Mouse (Mus musculus) regulatory T cell (primary cell): ENCODE results near the gene Fgfr2.
"Not testable (repeated sequence)": the region's sequence is repeated elsewhere in the genome, so short reads cannot be mapped to it uniquely, and the experiment has no call there.

Experiments
- in situ Hi-C: fragments of 300-600 bp; cut with MboI, MseI; formaldehyde crosslinking; loops from one replicate; pipeline ENCODE4 v1.15.1; 2025; ENCODE audit warnings: high pct_unique_total_duplicates

Gene Fgfr2

DNA sequence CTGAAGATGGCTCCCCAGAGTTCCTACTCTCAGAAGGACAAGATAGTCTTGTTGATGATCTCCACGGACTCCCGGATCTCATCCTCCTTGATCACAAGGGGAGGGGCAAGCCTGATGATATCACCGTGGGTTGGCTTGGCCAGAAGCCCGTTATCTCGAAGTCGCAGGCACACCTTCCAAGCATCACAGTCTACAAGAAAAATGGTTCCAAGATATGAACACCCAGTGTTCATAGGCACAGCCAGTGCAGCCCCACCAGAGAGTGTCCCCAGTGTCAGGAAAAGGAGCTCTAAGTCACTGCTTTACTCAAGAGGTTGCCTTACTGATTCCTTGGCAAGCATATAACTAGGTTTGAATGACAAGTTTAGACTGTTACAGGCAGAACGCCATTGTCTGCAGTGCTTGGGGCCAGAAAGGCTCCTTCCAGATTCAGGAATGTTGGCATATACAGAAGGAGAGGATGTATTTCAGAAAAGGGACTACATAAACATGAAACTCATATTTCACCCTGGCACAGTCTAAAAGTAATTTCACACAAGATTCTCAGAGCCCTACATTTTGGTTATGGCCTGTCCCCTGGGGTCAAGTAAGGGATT lies 564.9 kb downstream of the Fgfr2 start:
- in situ Hi-C loops: no loop called here

DNA sequence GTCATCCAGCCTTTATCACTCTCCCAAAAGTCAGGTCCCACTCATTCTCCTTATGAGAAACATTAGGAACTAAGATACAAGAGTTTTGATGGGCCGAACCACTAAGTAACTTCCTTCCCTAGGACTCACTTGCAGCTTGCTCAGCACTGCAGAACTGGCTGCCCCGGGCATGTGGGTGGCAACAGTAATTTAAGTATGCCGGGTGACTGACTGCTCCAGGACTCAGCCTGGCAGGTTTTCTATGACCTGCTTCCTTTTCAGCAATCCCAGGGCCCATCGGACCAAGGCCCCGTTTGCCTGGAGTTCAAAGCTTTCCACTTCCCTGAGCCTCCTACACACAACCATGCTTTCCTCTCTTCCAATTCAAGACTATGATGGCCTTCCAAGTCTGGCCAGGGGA lies 566.6 kb downstream of the Fgfr2 start:
- in situ Hi-C loops: no loop called here

DNA sequence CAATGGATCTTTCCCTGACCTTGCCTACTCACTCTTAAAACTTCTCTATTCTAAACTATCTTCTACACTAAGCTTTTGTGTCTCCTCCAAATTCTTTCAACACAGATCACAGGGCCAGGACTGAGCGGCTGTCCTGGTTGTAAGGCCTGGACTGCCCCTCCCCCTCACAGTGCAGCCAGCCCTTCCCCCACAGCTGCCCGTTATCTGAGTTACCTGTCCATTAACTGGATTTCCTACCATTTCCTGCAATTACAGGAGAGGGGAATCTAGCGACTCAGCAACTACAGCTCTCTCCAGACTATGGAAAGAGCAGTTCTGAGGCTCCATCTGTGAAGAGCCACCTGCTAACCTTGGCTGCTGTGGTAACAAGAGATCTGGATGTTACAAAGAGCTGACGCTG lies 567.2 kb downstream of the Fgfr2 start:
- in situ Hi-C loops: no loop called here

DNA sequence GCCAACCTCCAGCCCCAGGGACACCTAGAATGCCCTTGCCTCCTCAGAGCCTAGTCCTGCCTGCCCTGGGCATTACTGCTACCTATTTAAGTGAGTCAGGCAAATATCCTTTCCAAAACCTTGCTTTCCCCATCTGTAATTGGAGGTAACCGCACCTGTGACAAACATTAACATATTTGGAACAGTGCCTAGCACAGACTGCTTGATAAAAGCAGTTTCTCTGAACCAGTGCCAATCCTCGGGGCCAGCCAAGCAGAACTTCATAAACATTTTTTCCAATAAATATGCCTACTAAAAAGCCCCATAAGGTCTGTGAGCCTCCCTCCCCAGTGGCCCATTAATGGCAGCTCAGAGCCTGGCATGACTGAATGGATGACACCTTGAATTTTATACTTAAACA lies 569.1 kb downstream of the Fgfr2 start:
- in situ Hi-C loops: no loop called here

DNA sequence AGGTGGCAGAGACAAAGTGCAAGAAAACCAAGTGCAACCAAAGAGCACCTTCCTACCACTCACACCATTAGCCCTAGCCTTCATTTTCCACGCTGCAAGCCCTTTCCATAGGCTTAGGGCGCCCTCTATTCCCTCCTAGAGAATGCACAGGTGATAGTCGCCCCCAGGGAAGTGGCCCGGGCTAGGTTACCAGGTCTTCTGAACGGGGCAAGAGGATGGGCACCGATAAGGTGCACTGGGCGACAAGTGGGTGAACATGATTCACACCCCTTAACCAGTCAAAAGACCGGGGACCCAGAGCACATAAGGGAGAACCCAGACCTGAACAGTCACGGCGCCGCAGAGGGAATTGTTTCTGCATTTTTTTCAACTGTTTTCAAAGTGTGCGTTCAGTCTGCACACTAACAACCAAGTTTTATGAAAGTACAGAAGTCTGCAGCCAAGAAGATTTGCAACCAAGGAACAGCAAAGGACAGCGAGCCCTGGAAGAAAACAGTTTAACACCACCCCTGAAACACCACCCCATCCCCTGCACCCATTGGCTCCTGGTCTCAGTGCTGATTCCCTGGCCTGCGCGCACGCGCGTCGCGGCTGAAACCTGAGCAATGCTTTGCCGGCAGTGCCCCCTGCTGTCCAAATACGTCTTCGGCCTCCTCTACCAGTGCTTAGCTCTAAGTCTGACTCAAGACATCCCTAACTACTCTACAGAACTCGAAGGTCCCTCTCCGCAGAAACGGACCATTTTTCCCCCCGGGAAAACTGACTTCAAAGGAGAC lies 571.6 kb downstream of the Fgfr2 start:
- in situ Hi-C loops: no loop called here

DNA sequence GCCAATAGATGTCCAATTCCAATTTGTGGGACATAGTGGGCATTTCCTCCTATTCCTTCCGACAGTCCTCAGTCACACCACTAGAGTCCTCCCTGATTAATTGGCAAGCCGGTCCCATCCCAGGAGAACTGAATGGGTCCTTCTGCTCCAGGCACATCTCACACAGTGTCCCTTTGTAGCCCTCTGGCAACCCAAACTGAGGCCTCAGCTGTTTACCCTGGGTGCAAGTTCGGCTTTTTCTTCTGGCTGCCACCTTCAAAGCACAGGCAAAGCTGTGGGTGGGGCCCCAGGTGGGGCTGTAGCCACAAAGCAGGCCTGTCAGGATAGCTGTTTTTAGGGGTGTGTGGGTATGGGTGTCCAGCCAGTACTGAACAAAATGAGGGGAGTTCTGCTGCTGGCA lies 576.0 kb downstream of the Fgfr2 start:
- in situ Hi-C loops: no loop called here

DNA sequence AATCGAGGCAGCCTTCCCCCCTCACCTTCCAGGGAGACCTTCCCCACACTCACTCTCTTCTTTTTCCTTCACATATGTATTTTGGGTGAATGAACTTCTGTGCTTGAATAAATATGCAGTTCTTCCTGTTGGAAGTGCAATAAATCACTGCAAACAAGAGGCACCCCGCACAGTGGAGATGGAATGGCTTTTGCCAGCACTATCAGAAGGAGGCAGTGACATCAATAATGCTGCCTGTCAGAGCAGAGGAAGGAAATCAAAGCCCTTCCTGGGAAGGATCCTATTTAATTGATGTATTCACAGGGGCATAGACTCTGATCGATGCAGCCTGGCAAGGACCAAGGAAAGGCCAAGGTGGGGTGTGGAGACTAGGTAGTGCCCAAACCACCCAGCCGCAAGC lies 580.7 kb downstream of the Fgfr2 start:
- in situ Hi-C loops: loop anchor here (5.0 kb wide), 1 partner anchor 310 kb away; no protein-coding TSS in a partner anchor

DNA sequence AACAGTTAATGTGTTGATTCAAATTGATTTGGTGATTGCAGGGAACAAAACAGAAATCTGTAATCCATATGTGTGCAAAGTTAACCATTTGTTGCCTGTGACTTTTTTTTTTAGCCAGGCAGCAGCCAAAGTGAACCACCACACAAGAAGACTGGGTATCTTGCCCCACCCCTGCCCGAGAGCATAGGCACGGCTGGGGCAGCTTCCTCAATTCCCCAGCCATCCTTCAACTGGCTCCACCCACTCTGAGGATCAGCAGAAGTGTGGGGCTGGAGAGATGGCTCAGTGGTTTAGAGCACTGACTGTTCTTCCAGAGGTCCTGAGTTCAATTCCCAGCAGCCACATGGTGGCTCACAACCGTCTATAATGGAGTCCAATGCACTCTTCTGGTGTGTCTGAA lies 581.6 kb downstream of the Fgfr2 start:
- in situ Hi-C loops: loop anchor here (5.0 kb wide), 1 partner anchor 309 kb away; no protein-coding TSS in a partner anchor

DNA sequence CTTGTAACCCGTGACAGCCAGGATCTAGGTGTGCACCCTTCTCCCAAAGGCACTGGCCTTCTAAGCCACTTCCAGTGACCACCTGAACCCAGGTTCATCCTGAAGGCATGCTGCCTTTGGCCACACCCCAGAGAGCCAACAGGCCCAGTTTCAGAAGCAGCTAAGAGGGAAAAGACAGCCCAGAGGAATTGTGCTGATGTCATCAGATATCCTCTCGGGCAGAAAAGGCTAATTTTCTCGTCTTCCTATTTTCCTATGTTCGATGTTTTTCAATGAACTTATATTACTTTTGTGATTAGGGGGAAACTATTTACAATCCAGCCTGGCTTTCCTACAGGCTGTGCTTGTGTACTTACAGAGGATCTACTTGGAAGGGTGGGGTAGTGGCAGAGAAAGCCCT lies 582.6 kb downstream of the Fgfr2 start:
- in situ Hi-C loops: loop anchor here (5.0 kb wide), 1 partner anchor 308 kb away; no protein-coding TSS in a partner anchor

DNA sequence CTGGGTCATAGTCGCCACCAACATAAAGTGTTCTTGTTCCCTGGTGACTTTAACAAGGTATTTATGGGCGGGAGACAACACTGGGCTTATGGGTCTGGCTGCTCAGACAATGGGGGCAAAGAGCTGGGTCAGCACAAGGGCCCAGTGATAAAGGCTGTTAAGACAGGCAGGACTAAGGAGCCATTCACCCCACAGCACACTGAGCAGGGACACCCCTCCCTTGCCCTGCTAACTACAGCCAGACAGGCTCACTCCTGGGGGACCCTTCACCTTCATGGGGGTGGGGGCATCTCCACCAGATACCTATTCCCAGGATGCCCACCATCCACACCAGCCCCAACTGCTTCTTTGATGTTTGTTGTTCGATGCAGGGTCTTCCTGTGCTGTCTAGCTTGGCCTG lies 593.9 kb downstream of the Fgfr2 start:
- in situ Hi-C loops: no loop called here

DNA sequence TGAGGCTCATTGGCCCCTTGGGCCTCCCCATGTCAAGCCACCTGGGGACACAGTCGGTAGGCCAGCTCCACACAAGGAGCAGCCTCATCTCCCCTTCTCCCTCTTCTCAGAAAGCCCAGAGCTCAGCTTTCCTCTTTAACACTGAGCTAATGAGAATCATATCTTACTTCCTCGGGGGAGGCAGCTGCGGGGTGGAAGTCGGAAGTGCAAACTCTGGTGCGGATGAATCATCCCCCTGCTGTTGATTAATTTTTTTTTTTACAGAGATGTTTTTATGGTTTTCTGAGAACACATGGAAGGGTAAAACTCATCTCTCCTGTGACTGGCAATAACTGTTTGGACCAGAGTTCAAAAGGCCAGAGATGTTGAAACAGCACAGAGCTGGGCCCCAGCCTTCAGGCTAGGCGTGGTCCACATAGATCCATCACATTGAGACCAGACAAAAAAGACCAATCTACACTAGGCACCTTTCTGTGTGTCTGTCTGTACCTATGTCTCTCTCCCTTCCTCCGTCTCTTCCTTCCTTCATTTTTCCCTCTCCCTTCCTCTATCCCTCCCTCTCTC lies 609.6 kb downstream of the Fgfr2 start:
- in situ Hi-C loops: no loop called here

DNA sequence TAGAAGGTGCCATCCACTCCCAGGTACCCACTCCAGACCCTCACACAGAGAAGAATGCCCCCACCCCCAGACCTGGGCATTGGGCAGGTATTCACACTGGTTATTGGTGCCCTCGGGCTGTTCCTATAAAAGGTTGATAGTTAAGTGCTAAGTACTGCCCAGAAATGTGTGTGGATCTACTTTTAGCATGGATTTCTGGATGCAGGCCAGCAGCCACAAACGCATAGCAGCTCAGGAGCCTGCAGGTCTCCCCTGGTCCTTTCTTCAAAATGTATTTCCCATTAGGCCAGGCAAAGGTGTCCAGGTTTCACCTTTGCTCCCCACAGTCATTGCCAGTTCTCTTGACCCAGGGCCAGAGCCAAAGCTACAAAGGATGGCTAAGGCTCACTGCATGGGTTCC lies 614.0 kb downstream of the Fgfr2 start:
- in situ Hi-C loops: no loop called here

DNA sequence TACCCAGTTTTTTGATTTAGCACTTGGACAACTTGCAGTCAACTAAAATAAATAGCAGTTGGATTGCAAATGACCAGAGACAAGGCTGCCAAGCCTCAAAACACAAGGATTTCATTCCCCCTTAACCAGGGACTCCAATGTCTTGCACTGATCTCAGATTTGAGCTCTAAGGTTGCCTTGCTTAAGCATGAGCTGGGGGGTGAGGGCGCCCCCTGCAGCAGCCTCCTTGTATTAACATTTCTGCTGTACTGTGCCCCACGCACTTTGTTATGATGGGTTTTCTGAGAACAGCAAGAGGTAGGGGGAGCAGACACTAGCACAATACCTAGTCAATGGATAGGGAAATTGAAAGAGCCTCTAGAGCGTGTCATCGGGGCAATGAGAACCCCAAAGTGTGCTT lies 615.8 kb downstream of the Fgfr2 start:
- in situ Hi-C loops: no loop called here

DNA sequence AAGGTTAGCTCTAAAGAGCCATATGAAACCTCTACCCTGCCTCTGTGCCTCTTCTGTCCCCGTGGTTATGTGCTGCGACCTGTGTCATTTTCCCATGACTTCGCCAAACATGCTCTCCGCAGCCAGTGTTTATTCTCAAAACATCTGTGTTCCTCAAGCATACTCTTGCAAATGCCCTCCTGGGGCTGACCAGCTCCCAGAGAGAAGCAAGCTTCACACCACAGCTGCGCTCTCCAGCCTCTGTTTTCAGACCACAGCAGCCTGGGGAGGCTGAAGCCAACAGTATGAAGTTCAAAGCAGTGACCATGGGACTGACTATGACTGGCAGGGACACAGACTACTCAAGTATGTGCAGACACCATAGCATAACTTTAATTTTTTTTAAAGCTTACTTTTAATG lies 616.9 kb downstream of the Fgfr2 start:
- in situ Hi-C loops: no loop called here

DNA sequence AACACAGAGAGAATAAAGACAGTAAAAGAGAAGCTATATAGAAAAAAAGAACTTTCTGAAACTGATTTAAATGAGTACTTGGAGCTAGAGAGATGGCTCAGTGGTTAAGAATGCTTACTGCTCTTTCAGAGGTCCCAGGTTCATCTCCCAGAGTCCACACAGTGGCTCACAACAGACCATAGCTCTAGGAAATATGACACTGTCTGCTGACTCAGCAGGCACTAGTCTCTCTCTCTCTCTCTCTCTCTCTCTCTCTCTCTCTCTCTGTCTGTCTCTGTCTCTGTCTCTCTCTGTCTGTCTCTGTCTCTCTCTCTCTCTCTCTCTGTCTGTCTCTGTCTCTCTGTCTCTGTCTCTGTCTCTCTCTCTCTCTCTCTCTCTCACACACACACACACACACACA lies 620.7 kb downstream of the Fgfr2 start:
- in situ Hi-C loops: not testable (repeated sequence)

DNA sequence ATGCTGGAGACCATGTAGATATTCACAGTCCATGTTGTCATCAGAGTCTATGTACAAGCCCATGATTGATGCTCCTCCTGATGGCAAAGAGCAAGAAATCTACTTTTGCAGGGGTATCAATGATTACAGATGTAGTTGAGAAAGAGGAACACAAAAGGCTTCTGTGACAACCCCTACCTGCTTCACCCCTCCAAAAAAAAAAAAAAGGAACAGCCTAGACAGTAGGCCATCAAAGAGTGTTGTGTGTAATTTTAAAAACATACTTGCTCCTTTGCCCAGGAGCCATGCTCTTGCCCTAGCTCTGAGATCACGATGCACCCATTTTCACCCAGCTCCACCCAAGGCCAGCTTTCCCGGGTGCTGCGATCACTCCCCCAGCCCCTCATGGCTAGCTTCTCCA lies 626.0 kb downstream of the Fgfr2 start:
- in situ Hi-C loops: no loop called here

DNA sequence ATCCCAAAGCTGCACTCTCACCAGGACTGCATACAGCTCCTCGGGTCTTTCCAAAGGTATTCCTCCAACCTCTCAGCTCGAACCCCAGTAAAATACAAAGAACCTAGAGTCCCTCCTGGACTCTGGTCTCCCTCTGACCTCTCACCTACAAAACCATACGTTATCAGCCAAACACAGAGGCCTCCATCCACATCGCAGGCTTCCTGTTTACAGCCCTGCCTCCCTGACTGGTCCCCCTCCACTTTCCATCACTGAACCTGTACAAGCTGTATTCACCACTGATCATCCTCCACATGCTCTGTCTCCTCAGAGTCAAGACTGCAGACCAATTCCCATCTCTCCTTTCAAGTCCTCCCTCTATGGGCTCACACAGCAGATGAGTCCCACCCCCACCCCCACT lies 628.9 kb downstream of the Fgfr2 start:
- in situ Hi-C loops: no loop called here

DNA sequence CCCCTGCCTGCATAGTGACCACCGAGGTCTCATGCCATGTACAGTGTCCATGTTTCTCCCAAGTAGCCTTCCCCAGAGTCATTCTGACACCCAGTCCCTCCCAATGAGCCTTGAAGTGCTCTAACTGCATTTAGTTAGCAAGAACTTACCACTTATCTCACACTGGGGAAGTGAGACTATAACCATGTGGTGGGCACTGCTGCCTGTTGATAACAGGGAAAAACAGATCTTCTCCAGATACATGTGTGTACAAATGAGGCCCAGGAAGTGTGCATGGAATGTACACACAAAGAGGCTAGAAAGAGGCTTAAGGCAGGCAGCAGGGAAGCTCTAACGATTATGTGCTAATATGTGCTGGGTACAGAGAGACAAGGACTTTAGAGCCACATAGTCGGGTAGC lies 629.5 kb downstream of the Fgfr2 start:
- in situ Hi-C loops: no loop called here

DNA sequence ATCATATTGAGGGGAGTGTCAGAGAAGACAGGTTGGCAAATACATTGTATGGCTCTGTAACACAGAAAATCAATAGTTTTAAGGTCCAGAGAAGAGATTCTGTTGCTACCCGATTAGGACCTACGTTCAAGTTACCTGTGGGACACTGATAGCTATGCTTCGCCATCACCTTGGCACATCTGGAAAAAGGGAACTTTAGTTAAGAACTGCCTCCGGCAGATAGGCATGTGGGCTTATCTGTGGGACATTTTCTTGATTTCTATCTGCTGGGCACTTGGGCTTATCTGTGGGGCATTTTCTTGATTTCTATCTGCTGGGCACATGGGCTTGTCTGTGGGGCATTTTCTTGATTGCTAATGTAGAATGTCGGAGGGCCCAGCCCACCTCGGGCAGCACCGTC lies 631.2 kb downstream of the Fgfr2 start:
- in situ Hi-C loops: no loop called here

DNA sequence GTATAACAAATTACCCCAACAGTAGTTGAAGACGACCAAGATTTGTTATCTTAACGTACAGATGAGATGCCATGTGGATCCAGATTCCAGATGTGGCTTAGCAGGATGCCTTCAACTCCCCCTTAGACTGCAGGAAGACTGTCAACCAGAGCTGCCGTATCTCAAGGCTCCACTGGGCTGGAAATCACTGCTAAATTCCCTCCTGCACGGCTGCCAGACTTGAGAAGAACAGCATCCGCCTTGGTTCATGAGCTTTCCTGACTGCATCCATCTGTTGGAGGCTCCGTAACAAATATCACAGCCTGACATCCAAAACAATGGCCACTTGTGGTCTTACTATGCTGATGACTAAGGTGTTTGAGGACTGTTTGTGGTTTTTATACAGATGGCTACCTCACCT lies 635.8 kb downstream of the Fgfr2 start:
- in situ Hi-C loops: no loop called here

DNA sequence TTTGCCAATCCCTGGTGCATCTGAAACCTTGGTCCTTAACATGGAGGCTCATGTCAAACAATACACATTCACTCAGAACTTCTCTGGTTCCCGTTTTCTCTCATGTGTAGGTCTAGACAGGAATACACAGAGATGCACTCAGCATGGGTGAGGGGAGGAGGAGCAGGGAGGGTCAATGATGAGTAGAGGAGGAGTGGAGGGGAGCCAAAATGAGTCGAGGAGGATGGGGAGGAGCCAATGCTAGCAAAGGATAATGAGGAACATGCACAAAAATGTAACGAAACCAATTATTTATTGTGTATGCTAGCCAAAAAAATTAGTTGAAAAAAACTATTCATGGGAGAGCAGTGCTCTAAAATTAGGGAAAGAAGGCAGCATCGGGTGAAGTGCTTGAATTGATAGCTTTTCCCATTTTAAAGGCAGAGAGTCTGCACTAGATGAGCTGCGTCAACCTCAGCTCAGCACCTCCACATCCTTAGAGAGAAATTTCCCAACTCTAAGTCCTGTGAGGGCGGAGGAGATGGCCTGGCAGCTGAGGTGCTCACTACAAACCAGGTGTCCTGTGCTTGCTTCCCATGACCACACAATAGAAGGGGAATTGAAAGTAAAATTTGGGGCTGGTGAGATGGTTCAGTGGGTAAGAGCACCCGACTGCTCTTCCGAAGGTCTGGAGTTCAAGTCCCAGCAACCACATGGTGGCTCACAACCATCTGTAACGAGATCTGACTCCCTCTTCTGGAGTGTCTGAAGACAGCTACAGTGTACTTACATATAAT lies 636.6 kb downstream of the Fgfr2 start:
- in situ Hi-C loops: no loop called here

DNA sequence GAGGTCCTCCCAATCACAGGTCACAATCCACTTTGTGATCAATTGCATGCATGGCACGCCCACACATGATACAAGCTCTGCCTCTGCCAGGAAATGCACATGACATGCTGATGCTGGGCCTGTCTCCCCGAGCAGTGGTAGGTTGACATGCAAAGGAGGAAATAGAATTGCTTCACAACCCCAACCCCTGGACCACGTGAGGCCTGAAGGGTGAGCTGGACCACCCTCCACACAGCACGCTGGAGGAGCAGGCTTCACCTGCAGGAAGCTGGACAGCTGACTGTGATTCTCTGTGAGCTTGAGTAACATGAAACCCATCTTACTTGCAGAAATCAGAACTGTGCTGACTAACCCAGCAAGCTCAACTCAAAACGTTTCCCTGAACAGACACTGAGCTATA lies 638.7 kb downstream of the Fgfr2 start:
- in situ Hi-C loops: no loop called here
